Mouse (Mus musculus): ENCODE data around the gene Fer1l5.

Fer1l5 gene

DNA sequence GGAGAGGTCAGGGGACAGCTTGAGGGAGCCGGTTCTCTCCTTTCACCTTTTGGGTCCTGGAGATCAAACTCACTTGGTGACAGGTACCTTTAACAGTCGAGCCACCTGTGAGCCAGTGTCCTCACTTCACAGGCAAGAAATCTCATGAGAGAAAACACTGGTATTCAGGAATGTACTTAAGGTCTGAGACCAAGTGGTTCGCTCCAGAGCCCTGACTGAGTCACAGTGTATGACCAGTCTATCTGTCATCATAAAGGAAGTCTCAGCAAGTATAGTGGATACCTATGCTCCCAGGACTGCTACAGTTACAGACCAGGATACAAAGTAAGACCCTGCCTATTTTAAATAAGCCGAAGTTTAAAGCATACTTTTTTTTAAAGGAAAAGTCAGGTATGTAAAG lies 60.9 kb downstream of the Fer1l5 start:
- no peak for DNase-seq

DNA sequence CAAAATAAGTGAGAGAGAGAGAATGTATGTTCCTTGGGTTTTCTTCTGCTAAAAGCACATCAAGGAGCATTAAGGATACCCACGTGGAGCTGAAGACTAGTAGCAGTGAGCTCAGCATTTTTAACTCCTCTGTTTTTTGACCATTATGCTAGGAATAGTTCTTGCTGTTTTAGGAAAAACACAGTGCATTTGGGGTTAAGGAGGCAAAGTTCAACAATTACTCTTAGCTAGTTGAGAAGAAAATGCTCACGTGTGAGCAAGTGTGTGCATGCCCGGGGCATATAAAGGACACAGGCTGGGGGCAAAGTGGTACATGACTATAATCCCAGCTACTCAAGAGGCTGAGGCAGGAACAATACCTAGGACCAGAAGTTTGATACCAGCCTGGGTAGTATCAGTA lies 61.5 kb downstream of the Fer1l5 start:
- DNase-seq, result no peak

DNA sequence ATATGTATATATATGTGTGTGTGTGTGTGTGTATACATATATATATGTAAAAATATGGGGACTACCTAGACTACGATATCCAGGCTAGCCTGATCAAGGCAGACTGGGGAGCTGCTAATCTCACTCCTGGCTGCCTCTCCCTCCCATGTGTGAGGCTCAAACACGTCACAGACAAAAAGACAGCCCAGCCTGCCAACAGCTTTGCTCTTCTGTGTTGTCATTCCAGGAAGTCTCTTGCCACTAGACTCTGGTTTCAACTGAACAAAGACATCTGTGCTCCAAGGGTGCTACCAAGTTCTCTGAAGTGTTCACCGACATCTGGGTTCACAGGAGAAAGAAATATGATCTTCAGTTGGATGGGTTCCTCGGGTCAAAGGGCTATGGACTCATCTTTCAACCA lies 63.0 kb downstream of the Fer1l5 start:
- no peak for DNase-seq

DNA sequence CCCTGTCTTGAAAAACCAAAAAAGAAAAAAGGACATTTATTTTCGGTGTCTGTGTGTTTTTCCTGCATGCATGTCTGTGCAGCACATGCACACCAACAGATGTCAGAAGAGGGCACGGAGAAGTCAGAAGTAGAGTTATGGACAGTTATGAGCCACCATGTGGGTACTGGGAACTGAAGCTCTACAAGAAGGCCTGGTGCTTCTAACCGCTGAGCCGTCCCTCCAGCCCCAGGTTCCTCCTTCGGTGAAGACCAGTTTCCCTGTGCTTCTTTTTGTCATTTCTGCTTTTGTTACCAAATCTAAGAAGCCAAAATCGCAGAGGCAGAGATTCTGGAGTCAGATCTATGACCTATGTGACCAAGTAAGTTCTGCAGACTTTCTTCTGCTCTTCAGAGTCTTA lies 64.4 kb downstream of the Fer1l5 start:
- no peak for DNase-seq

DNA sequence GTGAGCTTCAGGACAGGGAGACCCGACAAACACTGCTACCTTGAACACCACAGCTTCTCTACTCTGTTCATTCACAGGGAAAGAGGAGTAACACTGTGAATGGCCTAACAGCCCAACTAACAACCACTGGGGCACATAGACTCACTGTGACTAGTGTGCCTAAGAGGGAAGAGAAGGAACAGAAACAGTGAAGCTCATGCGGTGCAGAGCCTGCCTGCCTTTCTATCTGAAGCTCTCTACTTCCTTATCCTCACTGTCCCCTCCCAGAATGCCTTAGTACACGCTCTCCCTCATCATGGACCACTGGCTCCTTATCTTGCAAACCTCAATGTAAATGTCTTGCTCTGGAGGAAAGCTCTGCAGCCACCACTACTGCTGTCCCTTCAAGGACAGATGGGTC lies 65.1 kb downstream of the Fer1l5 start:
- DNase-seq, result no peak

DNA sequence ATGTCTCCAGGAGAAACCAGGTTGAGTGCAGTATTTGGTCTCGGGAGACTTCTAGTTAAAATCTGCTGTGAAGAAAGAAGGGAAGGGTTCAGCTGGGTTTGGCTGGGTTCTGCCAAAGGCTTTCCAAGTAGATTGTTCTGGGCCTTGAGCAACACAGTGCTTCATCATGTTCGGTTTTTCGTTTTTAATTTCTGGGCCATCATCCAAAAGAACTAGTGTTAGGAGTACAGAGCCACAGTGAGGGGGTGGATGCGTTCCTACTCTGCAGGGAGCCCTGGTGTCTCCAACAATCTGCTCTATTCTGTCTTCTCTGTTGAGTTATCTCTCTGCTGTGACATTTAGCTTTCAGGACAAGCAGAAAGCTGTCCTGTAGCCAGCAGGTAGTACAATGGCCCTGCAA lies 69.0 kb downstream of the Fer1l5 start:
- DNase-seq, result peak; percentile 19 to 45

DNA sequence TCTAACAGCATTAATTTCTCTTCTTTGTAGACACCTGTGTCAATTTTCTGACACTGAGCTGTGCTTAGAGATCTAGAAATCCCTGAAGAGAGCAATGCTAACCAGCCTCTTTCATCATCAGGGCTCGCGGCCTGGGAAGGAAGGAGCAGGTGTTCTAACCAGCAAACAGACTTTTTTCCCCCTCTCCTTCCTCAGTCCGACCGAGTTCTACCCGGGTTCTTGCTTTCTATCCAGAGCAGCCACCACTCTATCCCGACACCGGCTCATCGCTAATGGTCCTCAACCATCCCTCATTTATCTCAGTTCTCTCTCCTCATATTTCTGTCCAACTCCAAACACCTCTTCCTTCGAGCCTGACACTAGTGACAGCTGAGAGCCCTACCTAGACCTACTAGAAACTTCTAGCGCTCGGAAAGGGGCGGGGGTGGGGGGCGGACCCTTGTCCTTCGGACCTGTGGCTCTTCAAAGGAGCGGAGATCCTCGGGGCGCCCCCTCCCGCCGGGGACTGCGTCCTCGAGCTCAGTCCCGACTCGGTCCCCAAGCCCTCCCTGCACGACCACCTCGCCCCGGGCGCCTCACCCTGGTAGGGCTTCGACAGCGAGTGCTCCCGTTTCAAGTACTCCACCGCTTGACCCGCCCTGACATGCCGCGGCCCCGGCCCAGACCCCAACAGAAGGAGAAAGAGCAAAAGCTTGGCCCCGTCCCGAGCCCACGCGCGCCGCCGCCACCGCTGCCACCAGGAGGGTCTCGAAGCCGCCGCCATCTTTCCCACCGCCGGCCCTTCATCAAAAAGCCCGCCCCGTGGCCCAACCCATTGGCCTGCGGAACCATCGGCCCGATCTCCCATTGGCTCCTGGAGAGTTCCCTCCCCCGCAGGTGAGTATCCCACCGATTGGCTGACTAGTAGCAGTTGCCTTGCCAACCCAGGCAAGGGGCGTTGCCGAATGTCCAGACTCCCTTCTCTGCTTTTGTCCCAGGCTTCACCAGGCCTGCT lies 72.7 kb downstream of the Fer1l5 start, which contains the start of gene Lman2l:
Gene Lman2l, minus strand, starts transcription at position 801 of the 994 bp plus-strand sequence.
- DNase-seq, result peak; percentile 98

DNA sequence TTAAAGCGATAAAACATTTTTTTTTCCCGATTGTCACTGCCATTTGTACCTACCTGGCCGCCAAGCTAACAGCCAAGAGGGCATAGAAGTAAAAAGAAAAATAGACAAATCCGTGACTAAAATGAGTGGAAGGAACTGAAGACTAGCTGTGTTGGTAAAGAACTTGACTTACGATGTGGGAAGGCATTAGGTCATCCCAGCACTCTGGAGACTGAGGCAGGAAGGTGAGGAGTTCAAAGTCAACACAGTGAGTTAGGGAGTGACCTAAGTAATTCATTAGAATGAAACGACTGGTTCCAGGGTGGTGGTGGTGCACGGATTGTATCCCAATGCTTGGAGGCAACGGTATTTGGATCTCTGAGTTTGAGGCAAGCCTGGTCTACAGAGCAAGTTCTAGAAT lies 73.4 kb downstream of the Fer1l5 start:
- DNase-seq, result no peak

DNA sequence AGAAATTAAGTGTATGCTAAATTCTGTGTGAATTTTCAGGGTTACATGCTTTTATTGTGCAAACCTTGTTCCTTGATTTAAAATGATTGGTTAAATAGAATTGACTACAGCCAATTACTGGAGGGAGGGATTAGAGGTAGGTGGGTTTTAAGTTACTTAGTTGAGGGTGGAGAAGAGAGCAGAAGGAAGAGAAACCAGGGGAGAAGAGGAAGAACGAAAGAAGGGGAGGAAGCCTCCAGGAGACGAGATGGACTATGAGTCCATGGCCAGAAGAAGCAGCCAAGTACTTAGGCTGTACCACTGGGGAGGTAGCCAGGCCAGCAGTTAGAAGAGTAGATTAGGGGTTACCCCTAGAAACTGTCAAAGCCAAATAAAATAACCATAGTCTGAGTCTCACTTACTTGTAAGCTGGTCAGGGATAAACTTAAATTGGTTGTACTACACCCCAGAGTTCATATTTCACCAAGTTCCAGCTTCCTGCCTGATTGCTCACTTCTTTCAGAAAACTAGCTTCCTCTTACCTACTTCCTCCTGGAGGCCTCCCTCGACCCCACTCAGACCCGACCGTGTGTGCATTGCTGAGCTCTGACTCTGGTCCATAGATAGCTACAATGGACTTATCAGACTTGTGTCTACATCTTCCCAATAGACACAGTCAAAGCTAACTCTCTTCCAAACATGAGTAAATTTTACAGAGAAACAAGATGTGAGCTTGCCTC lies 74.2 kb downstream of the Fer1l5 start:
- no peak for DNase-seq

DNA sequence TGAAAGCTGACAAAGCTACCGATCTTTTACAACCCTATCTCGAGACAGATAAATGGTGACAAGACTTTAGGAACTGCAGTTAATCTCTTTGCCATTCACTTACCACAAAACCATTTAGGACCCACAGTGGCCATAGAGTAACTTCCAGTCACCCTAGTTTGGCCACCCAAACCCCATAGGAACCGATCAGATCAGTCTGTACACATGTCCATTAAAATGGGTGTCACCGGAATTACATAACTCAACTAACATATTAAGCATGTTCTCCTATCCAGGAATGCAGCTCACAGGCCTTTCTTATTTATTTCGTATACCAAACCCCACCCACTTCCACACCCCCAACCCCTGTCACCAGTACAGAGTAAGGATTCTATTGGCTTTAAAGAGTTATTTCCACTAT lies 74.8 kb downstream of the Fer1l5 start:
- no peak for DNase-seq

DNA sequence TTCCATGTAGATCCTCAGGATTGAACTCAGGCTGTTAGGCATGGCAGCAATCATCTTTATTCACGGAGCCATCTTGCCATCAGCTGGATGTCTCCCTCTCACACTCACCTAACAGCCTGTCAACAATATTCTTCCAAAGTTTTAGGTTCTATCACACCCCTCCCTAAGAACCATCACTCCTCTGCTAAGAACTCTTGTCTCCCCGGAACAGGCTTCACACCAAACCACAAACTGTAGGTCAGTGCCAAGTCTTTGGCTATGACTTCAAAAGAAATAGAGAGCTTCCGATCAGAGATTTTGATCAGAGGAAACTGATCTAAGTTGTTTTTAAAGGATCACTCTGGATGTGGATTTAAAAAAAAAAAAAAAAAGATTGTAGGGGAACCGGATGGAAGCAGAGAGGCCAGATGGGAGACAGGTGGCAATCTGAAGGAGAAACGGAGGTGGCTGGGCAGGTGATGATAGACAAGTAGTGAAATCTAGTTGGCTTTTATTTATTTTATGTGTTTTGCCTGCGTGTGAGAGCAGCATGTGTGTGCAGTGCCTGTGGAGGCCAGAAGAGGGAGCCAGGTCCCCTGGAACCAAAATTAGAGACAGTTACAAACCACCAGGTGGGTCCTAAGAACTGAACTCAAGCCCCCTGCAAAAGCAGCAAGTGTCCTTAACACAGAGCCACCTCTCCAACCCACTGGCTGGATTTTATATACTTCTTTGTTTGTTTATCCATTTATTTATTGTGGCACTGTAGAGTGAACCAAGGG lies 82.1 kb downstream of the Fer1l5 start:
- DNase-seq, result no peak

DNA sequence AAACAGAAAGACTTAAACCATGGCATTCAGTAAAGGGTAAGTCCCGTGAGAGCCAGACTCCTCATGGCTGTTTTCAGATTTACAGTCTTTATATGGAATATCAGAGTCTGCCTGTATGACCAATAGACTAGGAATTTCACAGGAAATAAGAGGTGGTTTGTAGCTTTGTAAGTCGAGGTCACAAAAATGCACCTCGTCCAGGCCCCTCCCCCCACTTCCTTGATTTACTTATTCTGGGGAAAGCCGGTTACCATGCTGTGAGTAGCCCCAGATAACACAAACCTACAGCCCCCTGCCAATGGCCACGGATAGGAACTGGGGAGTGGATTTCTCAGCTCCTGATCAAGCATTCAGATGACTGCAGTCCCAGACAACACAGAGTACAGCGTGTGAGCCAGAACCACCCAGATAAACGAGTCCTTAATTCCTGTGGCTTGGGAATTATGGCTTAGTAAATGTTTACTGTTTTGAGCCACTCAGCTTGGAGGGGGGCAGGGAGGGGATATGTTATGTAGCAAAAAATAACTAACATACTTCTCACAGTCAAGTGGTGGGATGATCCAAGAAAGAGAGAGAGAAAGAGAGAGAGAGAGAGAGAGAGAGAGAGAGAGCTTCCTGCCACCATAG lies 85.4 kb downstream of the Fer1l5 start:
- DNase-seq, result no peak

DNA sequence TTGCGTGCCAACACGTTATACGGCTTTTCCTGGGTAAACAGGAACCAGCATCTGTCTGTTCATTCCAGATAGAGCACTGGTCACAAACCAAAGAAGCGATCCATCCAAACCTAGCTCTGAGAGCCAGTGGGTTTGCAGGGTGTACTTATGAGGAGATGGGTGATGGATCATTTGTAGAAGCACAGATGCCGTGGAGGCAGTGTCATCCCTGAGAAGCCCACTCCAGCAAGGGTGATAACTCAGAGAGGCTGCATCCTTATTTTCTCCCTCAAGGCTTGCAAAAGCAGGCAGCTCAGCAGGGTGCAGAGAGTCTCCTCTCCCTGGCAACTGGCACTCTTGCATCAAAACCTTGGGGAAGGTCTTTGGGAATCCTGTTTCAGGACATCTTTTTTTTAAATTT lies 86.1 kb downstream of the Fer1l5 start:
- no peak for DNase-seq

DNA sequence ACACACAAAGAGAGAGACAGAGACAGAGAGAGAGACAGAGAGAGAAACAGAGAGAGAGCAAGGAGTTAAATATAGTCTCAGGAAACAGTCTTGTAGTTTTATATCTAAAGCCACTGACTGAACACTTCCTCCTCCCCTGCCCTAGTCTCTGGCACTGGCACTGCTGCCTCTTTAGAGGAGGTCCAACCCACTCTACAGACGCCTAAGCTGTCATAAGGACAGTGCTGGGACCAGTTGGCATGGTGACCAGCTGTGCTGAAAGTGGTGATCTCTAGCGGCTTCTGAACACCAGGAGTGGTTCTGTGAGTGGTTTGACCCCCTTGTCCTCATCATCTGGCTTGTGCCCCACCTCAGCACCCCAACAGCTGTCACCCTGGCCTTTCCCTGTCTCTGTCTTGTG lies 89.7 kb downstream of the Fer1l5 start:
- DNase-seq, result no peak

DNA sequence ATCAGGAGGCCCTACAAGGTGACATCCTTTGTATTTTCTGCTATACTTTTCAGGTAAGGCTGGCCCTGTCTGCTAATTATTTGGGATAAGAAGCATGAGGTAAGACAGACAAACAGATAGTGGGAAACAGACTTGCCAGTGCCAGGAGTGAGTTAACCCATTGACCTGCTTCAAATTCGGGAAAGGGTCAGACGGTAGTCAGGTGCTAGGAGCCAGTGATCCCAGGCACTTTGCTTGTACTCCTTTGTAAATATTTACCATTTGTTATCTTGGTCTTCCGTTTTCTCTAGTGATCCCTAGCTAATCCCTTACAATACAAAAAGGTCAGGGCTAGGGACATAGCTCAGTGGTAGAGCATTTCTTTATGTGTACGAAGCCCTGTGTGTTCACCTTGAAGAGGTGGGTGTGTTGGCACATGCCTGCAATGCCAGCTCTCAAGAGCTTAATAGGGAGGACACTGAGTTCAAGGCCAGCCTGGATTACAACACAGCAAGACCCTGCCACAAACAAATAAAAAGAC lies 93.6 kb downstream of the Fer1l5 start:
- no peak for DNase-seq

DNA sequence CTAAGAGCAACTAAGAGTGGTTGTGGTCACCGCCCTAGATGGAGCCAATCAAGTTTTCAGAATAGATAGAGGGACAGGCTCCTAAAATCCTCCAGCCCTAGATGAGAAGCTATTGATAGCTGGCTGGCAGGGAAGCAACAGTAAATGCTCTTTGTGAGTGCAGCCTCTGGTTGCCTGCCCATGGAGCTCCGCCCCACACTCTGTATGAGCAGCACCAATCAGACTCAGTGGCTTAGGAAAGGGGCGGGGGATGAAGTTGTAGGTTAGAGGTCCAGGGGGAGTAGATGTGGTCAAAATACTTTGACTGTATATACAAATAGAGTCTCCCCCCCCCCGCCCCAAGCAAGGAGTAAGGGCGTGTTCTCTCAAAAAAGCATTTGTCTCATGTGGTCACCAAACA lies 95.4 kb downstream of the Fer1l5 start:
- no peak for DNase-seq

DNA sequence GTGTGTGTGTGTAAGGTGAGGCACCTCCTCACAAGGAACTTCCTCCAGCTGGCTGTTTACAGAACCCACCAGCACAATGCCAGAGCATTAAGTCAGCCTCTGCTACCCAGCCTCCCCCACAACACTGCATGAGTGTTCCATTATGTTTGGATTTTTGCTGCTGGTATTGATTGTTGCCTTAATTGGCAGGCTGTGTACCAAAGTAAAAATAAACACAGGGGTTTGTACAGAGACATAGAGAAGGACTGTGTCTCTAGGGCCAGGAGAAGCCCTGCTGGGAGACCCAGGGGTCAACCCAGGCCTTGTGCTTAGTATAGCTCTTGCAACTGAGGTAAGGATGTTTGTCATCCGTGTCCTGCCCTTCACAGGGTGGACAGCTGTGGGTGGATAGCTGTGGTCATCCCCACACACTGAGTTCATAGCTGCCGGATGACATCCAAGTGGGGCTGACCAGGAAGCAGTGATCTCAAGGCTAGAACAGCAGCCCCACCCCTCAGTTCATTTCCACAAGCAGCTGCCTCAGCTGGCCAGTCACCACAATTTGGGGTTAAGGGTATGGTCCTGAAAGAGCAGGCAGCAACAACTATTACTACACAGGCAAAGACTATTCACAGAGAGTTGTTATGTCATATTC lies 97.8 kb downstream of the Fer1l5 start:
- DNase-seq, result no peak

DNA sequence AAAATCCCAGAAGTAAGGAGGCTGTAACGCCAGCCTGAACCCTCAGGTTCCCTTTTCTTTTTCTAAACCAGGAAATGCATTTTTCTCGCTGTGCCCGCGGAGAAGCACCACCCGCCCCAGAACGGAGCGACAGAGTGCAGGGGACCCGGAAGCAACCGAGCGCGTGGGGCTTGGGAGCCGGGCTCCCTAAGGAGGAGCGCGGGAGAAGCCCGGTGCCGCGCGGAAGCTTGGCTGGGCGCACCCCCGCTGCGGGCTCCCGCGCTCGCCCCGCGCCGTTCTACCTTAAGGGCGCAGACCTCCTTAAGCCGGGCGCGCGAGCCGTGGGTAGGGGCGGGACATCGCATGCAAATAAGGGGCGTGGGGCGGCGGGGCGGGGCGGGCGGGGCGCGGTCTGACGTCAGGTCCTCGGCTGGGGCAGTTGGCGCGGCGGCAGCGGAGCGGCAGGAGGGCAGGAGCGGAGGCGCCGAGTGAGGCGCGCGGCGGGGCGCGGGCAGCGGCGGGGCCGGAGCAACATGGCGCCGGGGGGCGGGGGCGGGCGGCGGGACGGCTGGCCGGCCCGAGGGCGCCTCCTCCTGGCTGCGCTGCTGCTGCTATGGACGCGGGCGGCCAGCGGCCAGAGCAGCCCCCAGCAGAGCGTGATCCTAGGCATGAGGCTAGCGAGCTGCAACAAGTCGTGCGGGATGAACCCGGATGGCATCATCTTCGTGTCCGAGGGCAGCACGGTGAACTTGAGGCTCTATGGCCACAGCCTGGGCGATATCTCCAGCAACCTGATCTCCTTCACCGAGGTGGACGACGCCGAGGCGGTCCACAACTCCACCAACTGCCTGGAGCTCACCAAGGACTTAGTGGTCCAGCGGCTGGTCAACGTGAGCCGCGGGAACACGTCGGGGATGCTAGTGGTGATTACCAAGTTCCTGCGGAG lies 99.4 kb downstream of the Fer1l5 start, which contains the start of gene Cnnm4:
Gene Cnnm4, plus strand, starts transcription at position 440 of the 925 bp plus-strand sequence.
- DNase-seq, result peak; percentile 89 to 91

All from cerebellum, postnatal 14 days (tissue).